Mouse (Mus musculus) yolk sac, embryonic 10.5 days (tissue): ENCODE measurements around the gene Sdf2.

ENCODE experiments used
- DNase-seq: peaks from one replicate; pipeline ENCODE4 v3.0.0-alpha.2; 2017; ENCODE audit warnings: low spot score

Sdf2 gene

DNA sequence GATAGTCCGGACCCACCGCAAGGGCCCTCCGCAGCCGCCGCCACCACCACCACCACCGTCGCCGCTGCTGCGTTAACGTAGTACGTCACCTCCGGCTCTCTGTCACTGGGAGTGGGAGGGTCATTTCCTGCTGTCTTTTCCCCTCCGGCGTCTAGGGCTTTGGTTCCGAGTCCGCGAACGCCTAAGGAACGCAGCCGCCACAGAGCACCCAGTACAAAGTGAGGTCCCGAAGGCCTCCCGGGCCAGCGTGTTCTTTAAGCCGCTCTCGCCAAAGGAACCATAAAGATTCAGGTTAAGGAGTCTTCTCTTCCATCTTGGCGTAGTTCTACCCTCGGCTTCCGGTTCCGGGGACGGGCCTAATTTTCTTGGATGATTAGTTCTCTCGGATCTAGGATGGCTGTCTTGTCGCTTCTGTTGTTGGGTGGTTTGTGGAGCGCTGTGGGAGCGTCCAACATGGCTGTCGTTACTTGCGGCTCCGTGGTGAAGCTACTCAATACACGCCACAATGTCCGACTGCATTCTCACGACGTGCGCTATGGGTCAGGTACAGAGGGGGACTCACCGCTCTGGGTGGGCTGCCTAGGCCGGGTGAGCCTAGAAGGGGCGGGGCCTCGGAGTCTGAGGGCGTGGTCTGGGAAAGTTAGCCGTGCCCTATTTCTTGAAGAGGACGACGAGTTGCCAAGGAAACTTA lies at the start of gene Sdf2, which contains the start of gene Supt6:
Gene Sdf2 (plus strand): TSS at position 120 of the 691 bp plus-strand sequence.
Gene Supt6 (minus strand): TSS at position 361 of the 691 bp plus-strand sequence.
- DNase-seq = peak; percentile 97

DNA sequence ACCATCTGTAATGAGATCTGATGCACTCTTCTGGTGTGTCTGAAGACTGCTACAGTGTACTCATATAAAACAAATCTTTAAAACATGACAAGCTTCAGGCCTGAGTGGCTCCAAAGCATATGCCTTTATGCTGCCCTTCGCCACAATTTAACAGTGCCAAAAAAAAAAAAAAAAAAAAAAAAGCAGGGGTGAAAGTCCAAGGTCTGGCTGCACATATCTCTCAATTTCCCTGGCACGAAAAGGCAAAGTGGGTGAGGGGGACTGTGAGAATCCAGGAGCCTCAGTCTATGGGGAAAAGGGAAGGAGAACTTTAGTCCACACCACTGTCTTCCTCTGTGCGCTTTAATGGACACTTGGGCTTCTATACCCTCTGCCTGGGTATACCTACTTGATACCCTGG lies 43.2 kb upstream of the Sdf2 start:
- DNase-seq = no peak

DNA sequence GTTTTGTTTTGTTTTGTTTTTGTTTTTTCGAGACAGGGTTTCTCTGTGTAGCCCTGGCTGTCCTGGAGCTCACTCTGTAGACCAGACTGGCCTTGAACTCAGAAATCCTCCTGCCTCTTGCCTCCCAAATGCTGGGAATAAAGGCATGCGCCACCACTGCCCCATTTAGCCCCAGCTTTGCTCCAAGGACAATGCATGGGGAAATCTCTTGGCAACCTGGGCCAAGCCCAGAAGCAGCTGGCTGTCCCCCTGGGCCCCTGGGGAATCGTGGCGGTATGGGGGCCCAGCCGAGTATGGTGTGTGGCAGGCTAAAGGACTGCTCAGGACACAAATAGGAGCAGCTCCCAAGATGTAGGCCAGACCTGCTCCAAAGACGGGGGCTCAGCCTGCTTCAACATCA lies 41.3 kb upstream of the Sdf2 start:
- no peak for DNase-seq

DNA sequence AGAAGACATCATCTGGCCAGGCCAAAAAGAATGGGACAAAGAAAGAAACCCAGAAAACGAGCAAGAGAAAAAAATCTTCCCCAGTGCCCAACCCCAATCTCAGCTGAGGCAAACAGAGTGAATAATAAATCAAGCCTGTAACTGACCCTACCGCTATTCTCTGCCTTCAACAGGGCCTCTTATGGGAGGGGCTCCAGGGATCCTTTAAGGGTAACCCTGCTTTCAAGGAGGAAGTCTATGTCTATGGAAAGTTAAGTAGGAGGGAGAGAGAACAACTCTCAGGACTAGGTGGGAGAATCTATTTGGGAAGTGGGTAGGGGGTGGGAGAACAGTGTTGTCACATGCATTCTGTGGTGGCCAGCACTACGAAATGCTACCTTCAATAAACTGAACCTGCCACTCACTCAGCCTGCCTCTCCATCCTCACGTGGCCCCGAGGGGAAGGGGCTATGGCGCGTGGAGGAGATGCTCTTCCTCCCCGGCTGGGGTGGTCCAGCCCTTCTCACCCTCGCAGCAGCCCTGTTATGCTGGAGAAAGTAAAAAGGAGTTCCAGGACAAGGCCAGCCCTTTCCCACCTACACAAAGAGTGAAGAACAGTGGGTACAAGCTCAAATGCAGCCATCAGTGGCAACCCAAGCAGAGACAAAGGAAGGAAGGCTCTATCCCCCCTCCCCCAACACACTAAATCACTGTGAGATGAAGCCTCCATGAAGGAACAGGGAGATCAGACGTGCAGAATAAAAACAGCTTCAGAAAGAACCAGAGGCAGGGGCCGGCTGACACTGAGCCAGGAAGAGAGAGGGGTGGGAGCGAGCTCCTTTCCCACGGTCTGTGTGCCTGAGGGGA lies 40.0 kb upstream of the Sdf2 start:
- no peak for DNase-seq

DNA sequence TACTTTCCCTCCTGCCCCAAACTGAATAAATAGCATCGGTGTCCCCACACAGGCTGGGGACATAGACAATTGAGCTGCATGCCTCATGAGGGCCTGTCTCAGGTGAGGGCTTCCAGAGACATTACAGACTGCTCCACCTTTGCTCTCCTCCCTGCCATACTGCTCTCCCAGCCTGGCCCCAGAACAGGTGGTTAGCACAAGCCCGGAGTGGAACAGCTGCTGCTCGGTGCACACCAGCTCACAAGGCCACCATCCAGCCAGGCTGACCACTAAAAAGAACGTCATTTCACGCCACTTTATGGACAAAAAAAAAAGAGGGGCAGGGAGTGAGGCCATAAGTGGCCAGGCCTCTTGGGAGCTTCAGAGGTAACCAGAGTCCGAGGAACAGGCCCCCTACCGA lies 38.4 kb upstream of the Sdf2 start:
- no peak for DNase-seq

DNA sequence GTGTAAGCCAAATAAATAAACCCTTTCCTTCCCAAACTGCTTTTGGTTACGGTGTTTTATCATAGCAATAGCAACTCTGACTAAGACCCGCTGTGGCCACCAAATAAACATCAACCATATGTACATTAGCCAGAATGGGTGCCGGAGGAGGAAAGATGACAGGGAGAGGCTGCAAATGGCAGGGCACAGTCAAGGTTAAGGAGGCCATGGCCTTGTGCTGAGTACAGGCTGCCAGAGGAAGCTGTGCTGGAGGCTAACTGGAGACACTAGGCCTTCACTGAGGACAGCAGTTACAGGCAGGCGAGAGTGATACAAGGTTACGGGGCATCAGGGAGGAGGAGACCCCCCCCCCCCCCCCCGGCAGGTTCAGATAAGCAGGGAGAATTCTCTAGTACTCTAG lies 35.7 kb upstream of the Sdf2 start:
- DNase-seq = no peak

DNA sequence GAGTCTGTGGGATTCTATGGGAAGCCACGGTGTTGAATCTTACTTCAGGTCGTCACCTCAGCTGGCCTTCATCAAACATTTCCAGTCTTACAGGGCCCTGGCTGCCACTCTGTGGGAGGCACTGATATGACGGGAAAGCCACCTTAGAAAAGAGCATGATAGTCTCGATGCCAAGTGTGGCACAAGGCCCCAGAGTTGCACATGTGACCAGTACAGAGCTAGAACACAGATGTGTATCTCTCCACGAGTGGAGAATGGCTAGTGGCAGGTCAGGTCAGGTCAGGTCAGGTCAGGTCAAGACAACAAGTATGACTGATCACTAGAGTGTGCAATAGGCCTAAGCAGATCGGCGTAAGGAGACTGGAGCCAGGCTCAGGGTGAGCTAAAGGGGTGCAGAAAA lies 34.9 kb upstream of the Sdf2 start:
- no peak for DNase-seq

DNA sequence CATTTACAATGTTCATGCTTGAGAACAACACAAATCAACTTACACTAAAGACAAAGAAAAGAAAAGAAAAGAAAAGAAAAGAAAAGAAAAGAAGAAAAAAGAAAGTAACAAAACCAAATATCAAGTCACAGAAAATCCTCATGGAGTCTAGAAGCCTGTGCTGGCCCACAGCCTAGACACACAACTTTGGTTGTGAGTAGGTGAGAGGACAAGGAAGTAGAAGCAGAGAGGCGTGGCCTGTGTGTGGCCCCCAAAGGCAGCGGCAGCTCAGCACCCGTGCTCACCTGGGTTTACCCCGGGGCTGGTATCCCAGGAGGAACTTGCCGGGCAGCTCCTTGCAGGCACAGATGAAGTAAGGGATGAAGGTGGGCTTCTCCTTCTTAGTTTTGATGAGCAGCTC lies 34.0 kb upstream of the Sdf2 start:
- DNase-seq = no peak

DNA sequence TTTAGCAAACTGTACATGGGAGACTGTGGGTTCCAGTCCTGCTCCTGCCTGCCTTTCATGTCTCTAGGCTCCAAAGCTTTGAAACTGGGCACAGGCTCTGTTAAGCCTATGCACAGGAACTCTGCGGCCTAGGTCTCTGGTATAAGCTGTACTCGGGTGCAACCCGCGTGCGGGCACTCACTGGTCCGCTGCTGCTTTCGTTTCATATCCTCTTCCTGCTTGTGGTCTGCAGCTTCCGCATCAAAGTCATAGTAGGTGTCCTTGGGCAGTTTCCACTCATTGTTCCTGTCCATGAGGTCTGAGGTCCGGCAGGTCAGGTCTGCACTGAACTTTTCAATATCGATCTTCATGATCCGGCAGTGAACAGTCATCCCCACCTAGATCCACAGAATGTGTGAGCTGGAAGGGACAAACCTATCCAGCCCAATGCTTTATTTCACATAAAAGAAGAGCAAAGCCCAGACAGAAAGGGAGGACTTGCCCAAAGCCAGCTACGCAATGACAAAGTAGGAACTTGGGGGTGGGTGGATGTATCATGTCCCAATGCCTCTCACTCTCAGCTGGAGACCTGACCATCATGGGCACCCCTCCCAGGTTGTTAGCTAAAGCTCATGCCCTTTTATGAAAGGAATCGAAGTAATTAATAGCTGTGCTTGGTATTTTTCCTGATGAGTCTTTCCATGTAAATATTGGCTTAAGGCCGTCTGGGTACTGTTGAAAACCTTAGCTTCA lies 32.3 kb upstream of the Sdf2 start:
- no peak for DNase-seq

DNA sequence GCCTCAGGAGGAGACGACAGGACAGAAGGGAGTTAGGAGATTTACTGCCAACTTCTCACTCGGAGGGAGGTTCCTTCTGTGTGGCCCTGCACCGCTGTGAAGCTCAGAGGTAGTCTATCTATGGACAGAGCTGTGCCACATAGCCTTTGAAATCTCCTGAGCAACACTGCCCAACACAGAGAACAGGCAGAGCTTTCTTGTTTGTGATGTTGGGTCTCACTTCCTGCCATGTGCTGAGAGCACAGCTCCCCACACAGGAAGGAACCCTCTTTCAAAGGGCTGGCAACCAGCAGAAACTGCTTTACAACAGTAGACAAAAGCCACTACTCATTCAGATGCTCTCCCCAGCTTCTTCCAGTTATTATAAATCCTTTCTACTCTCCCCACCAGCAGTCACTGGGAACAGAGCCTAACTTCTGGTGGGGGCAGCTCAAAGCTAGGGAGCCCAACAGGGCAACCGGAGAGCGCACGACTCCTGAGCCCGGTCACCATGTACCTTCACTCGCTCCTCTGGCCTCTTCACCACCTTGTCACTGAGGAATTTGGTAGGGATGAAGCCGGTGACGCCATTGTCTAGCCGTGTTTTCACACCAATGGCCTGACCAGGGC lies 29.7 kb upstream of the Sdf2 start:
- no peak for DNase-seq

DNA sequence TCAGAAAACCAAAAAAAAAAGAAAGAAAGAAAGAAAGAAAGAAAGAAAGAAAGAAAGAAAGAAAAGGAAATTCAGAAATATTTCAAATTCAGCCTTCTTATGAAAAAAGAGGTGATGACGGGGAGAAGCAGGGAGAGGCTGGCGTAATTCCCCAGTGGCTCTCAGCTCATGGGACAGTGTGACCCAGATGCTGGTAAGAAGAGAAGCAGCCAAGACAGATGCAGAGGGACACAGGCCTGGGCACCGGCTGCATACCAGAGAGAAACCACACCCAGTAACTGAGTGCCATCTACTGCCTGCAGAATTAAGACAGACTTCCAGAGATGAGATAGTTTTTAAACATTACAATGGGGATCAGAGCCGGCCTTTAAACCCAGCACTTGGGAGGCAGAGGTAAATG lies 22.0 kb upstream of the Sdf2 start:
- no peak for DNase-seq

DNA sequence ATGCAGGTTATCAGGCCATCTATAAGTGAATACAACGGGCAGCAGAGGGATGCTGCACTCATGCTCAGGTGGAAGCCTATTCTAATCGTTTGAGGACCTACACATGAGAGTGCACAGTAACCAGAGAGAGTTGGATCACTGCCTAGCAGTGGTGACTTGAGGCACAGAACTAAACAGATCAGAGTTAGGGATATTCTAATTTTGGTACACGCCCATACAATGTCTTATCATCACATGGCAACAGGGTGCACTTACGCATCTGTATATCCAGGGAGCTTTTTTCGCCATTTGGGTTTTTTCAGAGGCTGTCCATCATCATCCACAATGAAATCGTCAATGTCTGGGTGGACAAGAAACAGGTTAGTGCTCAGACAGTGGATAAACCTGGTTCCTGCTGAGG lies 14.0 kb upstream of the Sdf2 start:
- no peak for DNase-seq

DNA sequence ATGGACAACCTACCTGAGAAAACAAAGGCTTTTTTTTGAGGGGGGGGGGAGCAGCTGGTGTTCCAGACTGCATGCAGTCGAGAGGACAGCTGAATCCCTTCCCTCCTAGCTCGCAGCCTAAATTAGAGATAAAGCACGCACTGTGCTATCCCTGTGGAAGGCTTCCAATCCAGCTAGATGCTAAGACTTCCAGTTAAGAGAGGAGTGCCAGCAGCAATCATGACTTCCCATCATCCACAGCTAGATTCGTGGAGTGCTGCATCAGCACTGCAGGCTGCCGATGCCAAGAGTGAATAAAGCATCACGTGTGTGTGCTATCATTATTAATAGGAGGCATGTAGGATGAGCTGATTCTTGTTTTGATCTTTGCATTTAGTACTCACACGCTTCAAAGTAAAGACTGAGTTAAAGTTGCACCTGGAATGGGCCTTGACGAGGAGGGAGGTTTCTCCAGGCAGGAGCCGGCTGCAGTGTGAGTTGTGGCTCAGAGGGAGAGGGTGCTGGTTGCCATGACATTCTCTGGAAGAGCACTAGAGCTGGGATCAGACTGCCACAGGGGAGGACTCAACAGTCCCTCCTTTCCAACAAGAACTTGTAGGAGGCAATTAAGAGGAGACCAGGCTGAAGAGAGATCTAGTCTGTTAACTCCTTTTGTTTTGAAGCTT lies 5.2 kb upstream of the Sdf2 start:
- DNase-seq = no peak

DNA sequence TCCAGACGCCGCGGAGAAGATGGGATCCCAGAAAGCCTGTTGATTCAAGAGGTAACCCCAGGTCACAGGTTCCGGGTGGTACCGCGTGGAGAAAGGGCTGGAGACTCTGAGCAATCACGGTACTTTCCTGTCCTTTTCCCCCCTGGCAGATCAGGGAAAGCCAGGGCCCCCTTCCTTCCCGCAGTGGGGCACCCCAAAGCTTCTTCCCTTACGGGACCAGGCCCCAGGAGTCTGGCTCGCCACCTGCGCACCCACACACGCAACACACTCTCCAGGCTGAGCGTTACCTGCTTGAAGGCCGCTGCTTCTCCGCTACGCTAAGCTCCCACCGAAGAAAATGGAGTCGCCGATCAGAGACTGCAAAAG lies 302 bp upstream of the Sdf2 start:
- DNase-seq = no peak

DNA sequence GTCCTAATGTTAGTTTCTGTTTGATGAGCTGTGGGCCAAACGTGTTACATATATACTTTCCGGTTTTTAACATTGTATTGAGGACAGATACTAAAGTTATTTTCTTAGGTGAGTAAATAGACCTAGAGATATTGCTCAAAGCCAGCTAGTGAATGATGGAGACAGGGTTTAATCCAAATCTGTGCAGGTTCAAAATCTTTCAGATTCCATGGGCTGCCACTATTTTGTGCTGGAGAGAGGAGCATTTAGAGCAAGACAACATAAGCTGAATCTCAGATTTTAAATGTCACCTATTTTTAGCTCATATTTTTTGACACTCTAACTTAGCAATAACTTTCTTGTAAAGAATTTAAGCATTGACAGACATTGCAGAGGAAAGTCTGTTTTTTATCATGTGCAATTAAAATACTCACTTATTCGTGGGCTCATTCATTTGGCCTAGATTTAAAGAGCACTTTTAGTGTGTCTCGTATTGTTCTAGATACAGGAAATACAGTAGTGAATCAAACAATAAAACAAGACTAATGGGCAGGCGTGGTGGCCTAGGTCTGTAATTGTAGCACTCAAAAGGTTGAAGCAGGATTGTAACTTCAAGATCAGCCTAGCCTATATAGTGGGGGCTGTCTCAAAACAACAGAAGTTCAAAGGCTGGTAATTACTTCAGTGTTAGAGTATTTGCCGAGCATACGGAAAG lies 919 bp downstream of the Sdf2 start:
- no peak for DNase-seq

DNA sequence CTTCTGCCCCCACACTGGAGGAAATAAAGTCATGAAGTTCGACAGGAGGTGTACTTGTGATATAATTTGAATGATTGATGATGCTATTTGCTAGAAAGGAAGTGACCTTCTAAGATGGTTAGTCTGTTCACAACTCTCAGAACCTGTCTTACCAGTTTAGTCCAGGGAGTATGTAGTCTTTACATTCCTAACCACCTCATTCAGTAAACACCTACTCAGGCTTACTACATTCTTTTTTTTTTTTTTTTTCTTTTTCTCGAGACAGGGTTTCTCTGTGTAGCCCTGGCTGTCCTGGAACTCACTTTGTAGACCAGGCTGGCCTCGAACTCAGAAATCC lies 1.4 kb downstream of the Sdf2 start:
- DNase-seq = no peak

DNA sequence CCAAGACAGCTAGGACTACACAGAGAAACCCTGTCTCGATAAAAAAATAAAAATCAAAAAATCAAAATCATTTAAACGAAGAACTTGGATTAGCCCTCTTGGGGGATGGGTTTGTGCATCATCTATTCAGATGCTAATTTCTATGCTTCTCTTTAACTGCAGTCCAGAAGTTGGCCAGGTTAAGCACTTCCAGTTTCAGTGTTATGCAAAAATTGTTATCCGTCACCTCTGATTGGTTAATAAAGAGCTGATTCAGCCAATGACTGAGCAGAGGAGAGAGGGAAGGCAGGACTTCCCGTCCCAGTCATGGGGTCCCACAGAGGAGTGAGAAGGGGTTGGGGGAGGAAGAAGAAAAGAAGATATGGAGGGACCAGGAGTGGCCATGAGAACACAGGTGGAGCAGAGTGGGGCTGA lies 2.2 kb downstream of the Sdf2 start:
- DNase-seq = no peak

DNA sequence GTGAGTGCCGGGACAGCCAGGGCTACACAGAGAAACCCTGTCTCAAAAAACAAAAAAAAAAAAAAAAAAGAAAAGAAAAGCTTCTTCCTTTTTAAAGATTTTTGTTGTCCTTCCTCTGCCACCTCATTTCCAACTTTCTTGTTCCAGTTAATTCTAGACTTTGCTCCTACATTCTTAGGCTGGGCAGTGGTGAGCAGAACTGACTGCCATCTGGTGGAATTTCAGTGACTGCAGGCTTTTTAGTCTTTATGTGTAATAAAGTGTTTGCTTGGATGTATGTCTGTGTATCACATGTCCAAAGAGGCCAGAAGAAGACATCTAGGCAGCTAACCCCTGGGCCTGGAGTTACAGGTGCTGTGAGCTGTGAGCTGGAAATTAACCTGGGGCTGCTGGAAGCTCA lies 11.1 kb downstream of the Sdf2 start:
- DNase-seq = no peak

DNA sequence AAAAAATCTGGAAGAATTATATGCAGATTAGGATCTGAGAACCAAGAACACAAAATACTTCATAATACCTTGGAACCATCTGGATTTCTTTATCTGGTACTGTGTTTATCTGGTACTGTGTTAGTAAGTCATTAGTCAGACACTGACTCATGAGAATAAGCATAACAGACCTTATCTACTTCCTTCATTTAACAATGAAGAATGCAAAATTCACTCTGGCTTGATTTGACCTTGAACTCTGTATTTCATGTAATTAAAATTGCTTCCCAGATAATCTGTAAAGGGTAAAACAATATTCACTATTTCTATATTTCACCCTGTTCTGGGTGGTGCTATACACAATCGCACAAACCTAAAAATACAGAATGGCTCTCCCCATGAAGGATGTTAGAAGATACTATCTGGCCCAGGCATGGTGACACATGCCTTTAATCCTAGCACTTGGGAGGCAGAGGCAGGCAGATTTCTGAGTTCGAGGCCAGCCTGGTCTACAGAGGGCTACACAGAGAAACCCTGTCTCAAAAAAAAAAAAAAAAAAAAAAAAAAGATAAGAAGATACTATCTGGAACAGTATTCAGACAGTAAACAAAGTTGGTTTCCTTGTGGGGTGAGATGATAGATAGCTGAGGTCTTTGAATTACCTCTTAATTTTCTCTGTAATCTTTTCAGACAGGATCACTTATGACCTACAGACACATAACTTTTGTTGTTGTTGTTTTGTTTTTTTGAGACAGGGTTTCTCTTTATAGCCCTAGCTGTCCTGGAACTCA lies 15.1 kb downstream of the Sdf2 start:
- DNase-seq = no peak
